Mouse (Mus musculus) hematopoietic stem cell, adult 5-6 weeks (primary cell): ENCODE data around the gene Bpifb4. TPM values are rescaled to one million over a fixed set of nuclear protein-coding genes. Genes with fewer than 3 reads are reported as not detected.
A peak's percentile ranks its signal among the peaks of the same experiment; 100 is the strongest.

ENCODE experiments used
- ATAC-seq, 2 experiments: fragments of 125-278 bp in 1 of 2; replicated peaks in 1 of 2; 2 replicates each; pipeline ENCODE4 v1.8.0; 2016 to 2017; ENCODE audit warnings: inconsistent platforms in 2 of 2, mild to moderate bottlenecking in 2 of 2, moderate number of reproducible peaks in 2 of 2, low read depth in 1 of 2, moderate TSS enrichment in 1 of 2; ENCODE audit not compliant: low FRiP score in 2 of 2, poor library complexity in 2 of 2, severe bottlenecking in 2 of 2, insufficient read depth in 1 of 2, low TSS enrichment in 1 of 2
- total RNA-seq: library from RNA; stranded (forward); fragments of 172-1452, 232-1000 nt; gene quantifications from 2 replicates; pipeline ENCODE4 v1.2.3, GENCODE M21; 2017

Gene Bpifb4
- total RNA-seq, 1 experiment from 2014 or later: not detected

GRCm38 (mm10) chr2:153974582-153974981 is 36.6 kb downstream of the Bpifb4 start, which contains the start of gene Bpifa6:
Gene Bpifa6, plus strand, starts transcription at chr2:153974945.
- no peak for ATAC-seq

- peak; percentile 32 to 62; a peak in 3 of 4 replicates for ATAC-seq
Measured at GRCm38 (mm10) chr2:153995770-153996169, 57.8 kb downstream of the Bpifb4 start.

- ATAC-seq: no peak
Measured at GRCm38 (mm10) chr2:154000501-154000900, 62.5 kb downstream of the Bpifb4 start.

- no peak for ATAC-seq
Measured at GRCm38 (mm10) chr2:154001056-154001455, 63.0 kb downstream of the Bpifb4 start.

GRCm38 (mm10) chr2:154004456-154004855 is 66.4 kb downstream of the Bpifb4 start:
- ATAC-seq: no peak

- no peak for ATAC-seq
Measured at GRCm38 (mm10) chr2:154005094-154005493, 67.1 kb downstream of the Bpifb4 start.

- no peak for ATAC-seq
Measured at GRCm38 (mm10) chr2:154005734-154006133, 67.7 kb downstream of the Bpifb4 start.

GRCm38 (mm10) chr2:154006331-154006730 is 68.3 kb downstream of the Bpifb4 start:
- no peak for ATAC-seq

- ATAC-seq: no peak
Measured at GRCm38 (mm10) chr2:154007381-154007780, 69.4 kb downstream of the Bpifb4 start.

- ATAC-seq: no peak
Measured at GRCm38 (mm10) chr2:154007965-154008364, 70.0 kb downstream of the Bpifb4 start, which contains the start of gene Bpifa2. Gene Bpifa2, plus strand, starts transcription at chr2:154008265.

Other genes starting within 250 kb of the Bpifb4 start
- gene Dnmt3c, start 241.6 kb upstream of the Bpifb4 start, total RNA-seq: not detected in 2 replicates
- gene Mapre1, start 196.9 kb upstream of the Bpifb4 start, total RNA-seq: 134 and 210 TPM in 2 replicates
- 0.19 TPM in 1 of 2 replicates, not detected in the other for gene Efcab8, start 158.3 kb upstream of the Bpifb4 start, total RNA-seq
- gene Sun5, start 67.1 kb upstream of the Bpifb4 start, total RNA-seq: not detected in 2 replicates
- not detected in 2 replicates for gene Bpifb2, start 63.2 kb upstream of the Bpifb4 start, total RNA-seq
- not detected in 2 replicates for gene Bpifb6, start 37.8 kb upstream of the Bpifb4 start, total RNA-seq
- gene Bpifb3, start 20.0 kb upstream of the Bpifb4 start, total RNA-seq: not detected in 2 replicates
- gene Bpifa6, start 36.7 kb downstream of the Bpifb4 start, total RNA-seq: not detected in 2 replicates
- not detected in 2 replicates for gene Bpifa2, start 70.1 kb downstream of the Bpifb4 start, total RNA-seq
- not detected in 2 replicates for gene Bpifa3, start 192.1 kb downstream of the Bpifb4 start, total RNA-seq
- gene Bpifa1, start 204.7 kb downstream of the Bpifb4 start, total RNA-seq: not detected in 2 replicates
- not detected in 2 replicates for gene Bpifa5, start 224.4 kb downstream of the Bpifb4 start, total RNA-seq